ENCODE assay signal across 29 mouse cellular contexts in genomic region chr1:141533160-141533559, GRCm38 (mm10).
A peak's percentile ranks its signal among the peaks of the same experiment; 100 is the strongest.
DNase-seq lines count a peak whose midpoint lies in the region; ATAC-seq and TF ChIP-seq lines count a peak whose summit lies in the region.
"Had no signal": no experiment of that assay in that cellular context is flagged by ENCODE, and none has a peak within 500 bp of the region (broad histone marks: within the 10 kb centered on the region; RNA-seq: fewer than 3 reads in every experiment).

No protein-coding gene starts in this region.

- H3K27me3 ChIP-seq in forebrain, postnatal 0 days (ENCODE audit: insufficient read depth, low read length), result no peaks in the 10 kb centered on the region
- no peaks in the 10 kb centered on the region for H3K27me3 ChIP-seq in forebrain, embryonic 13.5 days
- H3K27me3 ChIP-seq: embryonic facial prominence, embryonic 13.5 days; forebrain, embryonic 15.5 days; intestine, embryonic 15.5 days; liver, embryonic 15.5 days; midbrain, embryonic 15.5 days; neural tube, embryonic 13.5 days had no signal

- DNase-seq in forebrain, postnatal 0 days, result peak; percentile 11
- peak; percentile 24 for DNase-seq in left cerebral cortex, postnatal 4 days
- no peak for DNase-seq in left cerebral cortex, postnatal 36 days (ENCODE audit: low spot score in 2 of 2)
- peak; percentile 58 for DNase-seq in brain, adult 2 months (ENCODE audit: low read depth, low spot score)
- DNase-seq in telencephalon, adult 2 months (ENCODE audit: low read depth, low spot score), result peak; percentile 23
- no peak for DNase-seq in urinary bladder, postnatal 4 days (ENCODE audit: low spot score in 2 of 2)
- DNase-seq: adrenal gland, postnatal 14 days; B cell, adult 2 months; cerebellum, adult 11-12 months; embryo, embryonic 11 days; gastrocnemius, adult 2 months; heart, postnatal 4 days; kidney, adult 8-10 months; kidney, postnatal 14 days; liver; lung, postnatal 4 days; thymus, postnatal 14 days had no signal

- no peaks in the 10 kb centered on the region for H3K4me1 ChIP-seq in forebrain, postnatal 0 days (ENCODE audit: insufficient read depth)
- H3K4me1 ChIP-seq in forebrain, embryonic 13.5 days, result no peaks in the 10 kb centered on the region
- H3K4me1 ChIP-seq: embryonic facial prominence, embryonic 13.5 days; forebrain, embryonic 15.5 days; heart, embryonic 10.5 days; intestine, embryonic 15.5 days; limb, embryonic 10.5 days; liver, embryonic 15.5 days; midbrain, embryonic 15.5 days; neural tube, embryonic 13.5 days had no signal

- no peak overlapping the region for H3K4me3 ChIP-seq in forebrain, postnatal 0 days (ENCODE audit: low read depth, low read length)
- H3K4me3 ChIP-seq in forebrain, embryonic 13.5 days, result no peak overlapping the region
- H3K4me3 ChIP-seq: embryonic facial prominence, embryonic 13.5 days; erythroblast, embryonic 14.5 days; forebrain, embryonic 15.5 days; gastrocnemius, adult 2 months; heart, embryonic 10.5 days; intestine, embryonic 15.5 days; limb, embryonic 10.5 days; liver, embryonic 15.5 days; midbrain, embryonic 15.5 days; myocyte; neural tube, embryonic 13.5 days had no signal

- TF ChIP-seq CTCF in forebrain, postnatal 0 days (IDR thresholded peaks at IDR 0.05; ENCODE audit: low read depth), result no peak

- ATAC-seq in forebrain, postnatal 0 days, result no peak
- ATAC-seq in forebrain, embryonic 13.5 days, result no peak
- ATAC-seq: forebrain, embryonic 15.5 days; intestine, embryonic 15.5 days; midbrain, embryonic 15.5 days had no signal

- H3K9ac ChIP-seq in forebrain, postnatal 0 days, result no peak overlapping the region
- H3K9ac ChIP-seq in forebrain, embryonic 13.5 days, result no peak overlapping the region
- H3K9ac ChIP-seq: embryonic facial prominence, embryonic 13.5 days; forebrain, embryonic 15.5 days; hindbrain, embryonic 14.5 days; intestine, embryonic 15.5 days; liver, embryonic 15.5 days; midbrain, embryonic 15.5 days; neural tube, embryonic 13.5 days had no signal

- 56% methylated on average over 3 of the region's 3 CpGs for WGBS in forebrain, postnatal 0 days
- 79% methylated on average over 3 of the region's 3 CpGs for WGBS in forebrain, embryonic 13.5 days

- no peak overlapping the region for H3K27ac ChIP-seq in forebrain, postnatal 0 days (ENCODE audit: low read depth, low read length)
- H3K27ac ChIP-seq in forebrain, embryonic 13.5 days, result no peak overlapping the region
- H3K27ac ChIP-seq: embryonic facial prominence, embryonic 13.5 days; forebrain, embryonic 15.5 days; gastrocnemius, adult 2 months; heart, embryonic 10.5 days; hindbrain, embryonic 14.5 days; intestine, embryonic 15.5 days; limb, embryonic 10.5 days; liver, embryonic 15.5 days; midbrain, embryonic 15.5 days; neural tube, embryonic 13.5 days had no signal

- no peaks in the 10 kb centered on the region for H3K9me3 ChIP-seq in forebrain, postnatal 0 days (ENCODE audit: low read length)
- H3K9me3 ChIP-seq in forebrain, embryonic 13.5 days (replicated peaks), result no peaks in the 10 kb centered on the region
- H3K9me3 ChIP-seq: embryonic facial prominence, embryonic 13.5 days; forebrain, embryonic 15.5 days; heart, embryonic 10.5 days; intestine, embryonic 15.5 days; limb, embryonic 10.5 days; liver, embryonic 15.5 days; midbrain, embryonic 15.5 days; neural tube, embryonic 13.5 days had no signal

- intact Hi-C loops in left cerebral cortex, postnatal 4 days (cut with DNase I), result no loop called here
- intact Hi-C loops in left cerebral cortex, postnatal 36 days (cut with DNase I), result no loop called here

- no peak overlapping the region for H3K4me2 ChIP-seq in forebrain, postnatal 0 days (ENCODE audit: low read depth)
- no peak overlapping the region for H3K4me2 ChIP-seq in forebrain, embryonic 13.5 days
- H3K4me2 ChIP-seq: embryonic facial prominence, embryonic 13.5 days; forebrain, embryonic 15.5 days; hindbrain, embryonic 14.5 days; intestine, embryonic 15.5 days; liver, embryonic 15.5 days; midbrain, embryonic 15.5 days; neural tube, embryonic 13.5 days had no signal

- H3K36me3 ChIP-seq in forebrain, postnatal 0 days (ENCODE audit: insufficient read depth), result no peaks in the 10 kb centered on the region
- H3K36me3 ChIP-seq in forebrain, embryonic 13.5 days (ENCODE audit: poor library complexity, severe bottlenecking), result no peaks in the 10 kb centered on the region
- H3K36me3 ChIP-seq: embryonic facial prominence, embryonic 13.5 days; forebrain, embryonic 15.5 days; heart, embryonic 10.5 days; intestine, embryonic 15.5 days; limb, embryonic 10.5 days; liver, embryonic 15.5 days; midbrain, embryonic 15.5 days; neural tube, embryonic 13.5 days had no signal

Comparison
In these comparisons a context has a peak if more than half of its experiments do, and no peak if none do; other contexts are left out.
1. DNase-seq: peak in forebrain, postnatal 0 days (single experiment), left cerebral cortex, postnatal 4 days (single experiment), brain, adult 2 months (single experiment) and telencephalon, adult 2 months (single experiment); none in left cerebral cortex, postnatal 36 days (0 of 2) and urinary bladder, postnatal 4 days (0 of 2).